8 mouse cellular contexts compared by ENCODE assay signal in the genomic region with DNA sequence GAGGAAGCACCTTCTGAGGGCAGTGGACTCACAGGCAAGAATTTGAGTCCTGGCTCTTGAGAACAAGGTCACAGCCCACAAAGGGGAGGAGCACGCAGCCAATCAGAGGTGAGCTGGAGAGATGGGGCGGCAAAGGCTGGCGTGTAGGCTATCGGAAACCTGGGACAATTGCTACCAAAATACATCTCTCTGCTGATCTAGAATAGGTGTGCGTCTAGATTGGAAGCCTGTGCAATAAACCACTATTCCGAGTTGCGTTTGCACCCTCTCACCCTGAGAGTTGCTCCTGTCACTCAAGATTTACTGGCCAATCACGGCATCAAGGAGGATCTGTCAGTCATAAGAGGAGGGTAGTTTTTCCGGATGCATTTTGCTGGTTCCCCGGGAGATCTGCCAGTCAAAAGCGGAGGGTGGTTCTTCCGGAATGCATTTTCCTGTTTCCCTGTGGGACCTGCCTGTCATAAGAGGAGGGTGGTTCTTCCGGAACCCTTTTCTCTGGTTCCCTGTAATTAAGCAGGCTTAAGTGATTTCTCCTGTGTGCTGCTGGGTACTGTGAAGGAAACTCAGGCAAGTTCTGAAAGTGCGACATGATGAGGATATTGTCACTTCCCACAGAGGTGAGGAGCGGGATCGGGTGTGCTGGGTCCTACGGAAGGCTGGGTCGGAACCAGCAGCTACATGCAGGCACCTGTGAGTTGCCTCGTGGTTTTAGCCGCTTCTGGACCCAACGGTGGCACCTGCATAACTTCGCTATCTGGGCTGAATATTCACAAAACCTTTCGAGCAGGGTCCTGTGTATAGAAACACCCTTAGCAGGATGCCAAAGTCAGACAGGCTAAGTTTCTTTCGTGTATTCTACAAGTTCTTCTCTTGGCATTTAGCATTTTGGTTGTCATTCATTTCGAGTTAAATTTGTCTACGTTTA.
DNase-seq lines count a peak whose midpoint lies in the region; ATAC-seq and TF ChIP-seq lines count a peak whose summit lies in the region.
"Not testable (repeated sequence)": the region's sequence is repeated elsewhere in the genome, so short reads cannot be mapped to it uniquely, and the experiment has no call there.

No protein-coding gene starts in this region.

- peak; percentile 84 for DNase-seq in c-Kit-positive CD71-positive TER-119-positive erythroid progenitor cells, embryonic 14.5 days (ENCODE audit: low spot score)
- peak; percentile 97 for DNase-seq in heart, postnatal 0 days (ENCODE audit: low spot score)
- peak; percentile 84 to 91 for DNase-seq in kidney, postnatal 4 days

- ATAC-seq in forebrain, embryonic 12.5 days (ENCODE audit: low FRiP score), result peak; percentile 100
- ATAC-seq in heart, postnatal 0 days (ENCODE audit: insufficient read depth, low read depth), result peak; percentile 99
- peak; percentile 99 for ATAC-seq in liver, embryonic 16.5 days (ENCODE audit: low read depth)
- peak; percentile 99 for ATAC-seq in neural tube, embryonic 13.5 days (ENCODE audit: low read depth)

- not testable (repeated sequence) for TF ChIP-seq EP300 in heart, postnatal 0 days (IDR thresholded peaks at IDR 0.05; ENCODE audit: low read depth)

- H3K4me2 ChIP-seq in forebrain, embryonic 12.5 days, result peak overlapping the region; percentile 40; the same call in 1 of the 2 replicates
- H3K4me2 ChIP-seq in heart, postnatal 0 days (ENCODE audit: low read depth, low read length), result peak overlapping the region; percentile 47
- peak overlapping the region; percentile 53 for H3K4me2 ChIP-seq in liver, embryonic 16.5 days (ENCODE audit: low read depth, low read length)
- H3K4me2 ChIP-seq in neural tube, embryonic 13.5 days, result peak overlapping the region; percentile 48

- WGBS in forebrain, embryonic 12.5 days, result 3% methylated on average over 26 of the region's 26 CpGs
- 3% methylated on average over 22 of the region's 26 CpGs for WGBS in heart, postnatal 0 days
- WGBS in liver, embryonic 16.5 days (ENCODE audit: insufficient replicate concordance), result 2% methylated on average over 22 of the region's 26 CpGs
- WGBS in neural tube, embryonic 13.5 days, result 3% methylated on average over 25 of the region's 26 CpGs

- peak overlapping the region; percentile 82 for H3K4me3 ChIP-seq in E14TG2a.4 (replicated peaks; ENCODE audit: low read length)
- H3K4me3 ChIP-seq in forebrain, embryonic 12.5 days (replicated peaks), result peak overlapping the region; percentile 48
- peak overlapping the region; percentile 54 for H3K4me3 ChIP-seq in heart, postnatal 0 days (ENCODE audit: low read depth, low read length)
- peak overlapping the region; percentile 65 for H3K4me3 ChIP-seq in liver, embryonic 16.5 days (ENCODE audit: low read depth, low read length)
- H3K4me3 ChIP-seq in neural tube, embryonic 13.5 days, result peak overlapping the region; percentile 48
- peak overlapping the region; percentile 86 for H3K4me3 ChIP-seq in testis, adult 2 months (ENCODE audit: control insufficient read depth, low read depth, low read length)

- H3K27me3 ChIP-seq in E14TG2a.4 (ENCODE audit: insufficient read depth, low read length); forebrain, embryonic 12.5 days; heart, postnatal 0 days (ENCODE audit: control insufficient read depth, insufficient read depth, low read length); liver, embryonic 16.5 days (ENCODE audit: control insufficient read depth, insufficient read depth, low read depth, low read length); neural tube, embryonic 13.5 days; testis, adult 2 months (ENCODE audit: control insufficient read depth, insufficient read depth, low read length): not testable (repeated sequence)

- H3K4me1 ChIP-seq in E14TG2a.4 (replicated peaks; ENCODE audit: low read depth, low read length); forebrain, embryonic 12.5 days; heart, postnatal 0 days (ENCODE audit: control insufficient read depth, insufficient read depth); liver, embryonic 16.5 days (ENCODE audit: control insufficient read depth, low read depth, low read length); neural tube, embryonic 13.5 days (replicated peaks); testis, adult 2 months (ENCODE audit: control insufficient read depth, insufficient read depth, low read length): not testable (repeated sequence)

- not testable (repeated sequence) for H3K36me3 ChIP-seq in E14TG2a.4 (ENCODE audit: insufficient read depth, low read length); forebrain, embryonic 12.5 days (replicated peaks); heart, postnatal 0 days (replicated peaks; ENCODE audit: control insufficient read depth, insufficient read depth, low read length); liver, embryonic 16.5 days (ENCODE audit: control insufficient read depth, insufficient read depth); neural tube, embryonic 13.5 days; testis, adult 2 months (ENCODE audit: control insufficient read depth, insufficient read depth, low read length)

- not testable (repeated sequence) for H3K9ac ChIP-seq in forebrain, embryonic 12.5 days; heart, postnatal 0 days (replicated peaks; ENCODE audit: low read depth, low read length)
- H3K9ac ChIP-seq in liver, embryonic 16.5 days (ENCODE audit: low read depth, low read length), result peak overlapping the region; percentile 59; the same call in 1 of the 2 replicates
- H3K9ac ChIP-seq in neural tube, embryonic 13.5 days, result peak overlapping the region; percentile 59; the same call in 1 of the 2 replicates

- TF ChIP-seq POLR2A in testis, adult 2 months (IDR thresholded peaks at IDR 0.05; ENCODE audit: control insufficient read depth, low read depth, low read length), result not testable (repeated sequence)

- not testable (repeated sequence) for TF ChIP-seq CTCF in E14TG2a.4 (conservative IDR thresholded peaks at IDR 0.05; ENCODE audit: low read length); heart, postnatal 0 days (IDR thresholded peaks at IDR 0.05; ENCODE audit: low read depth); testis, adult 2 months (IDR thresholded peaks at IDR 0.05; ENCODE audit: control insufficient read depth, insufficient read depth, insufficient replicate concordance, low read depth, low read length)

- 0 out of 2 replicates have a peak overlapping the region, but pooled peaks have one; percentile 43 for H3K27ac ChIP-seq in forebrain, embryonic 12.5 days
- peak overlapping the region; percentile 62 for H3K27ac ChIP-seq in heart, postnatal 0 days (ENCODE audit: low read depth)
- H3K27ac ChIP-seq in liver, embryonic 16.5 days (ENCODE audit: low read length), result not testable (repeated sequence)
- peak overlapping the region; percentile 77 for H3K27ac ChIP-seq in neural tube, embryonic 13.5 days (replicated peaks)
- H3K27ac ChIP-seq in testis, adult 2 months (ENCODE audit: control insufficient read depth, insufficient read depth, low read depth, low read length), result peak overlapping the region; percentile 49; the same call in 1 of the 2 replicates

- not testable (repeated sequence) for H3K9me3 ChIP-seq in E14TG2a.4 (ENCODE audit: low read length); forebrain, embryonic 12.5 days; heart, postnatal 0 days (replicated peaks; ENCODE audit: control insufficient read depth, low read length); liver, embryonic 16.5 days (replicated peaks; ENCODE audit: control insufficient read depth, low read length)
- 0 out of 2 replicates have a peak, but pooled peaks cover 18% of the 10 kb centered on the region for H3K9me3 ChIP-seq in neural tube, embryonic 13.5 days
